ENCODE assay signal across 34 mouse cellular contexts in the genomic region with DNA sequence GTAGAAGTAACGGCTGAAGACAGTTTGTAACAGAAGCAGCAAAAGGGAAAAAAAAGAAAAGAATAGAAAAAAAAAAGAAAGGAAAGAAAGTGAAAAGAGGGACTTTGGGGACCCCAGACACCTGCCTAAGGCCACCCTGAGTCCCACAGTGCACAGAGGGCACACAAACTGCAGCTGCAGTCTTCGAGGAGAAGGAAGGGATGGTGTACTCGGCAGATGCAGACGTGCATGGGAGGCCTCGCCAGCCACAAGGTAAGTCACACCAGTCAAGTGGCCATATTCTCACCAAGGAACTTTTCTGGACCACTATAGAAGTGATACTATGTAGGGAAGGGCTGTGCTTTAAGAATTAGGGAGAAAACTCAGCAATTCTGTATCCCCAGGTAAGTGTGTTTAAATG. TPM values are rescaled to one million over a fixed set of nuclear protein-coding genes. Genes with fewer than 3 reads are reported as not detected.
DNase-seq lines count a peak whose midpoint lies in the region; ATAC-seq and TF ChIP-seq lines count a peak whose summit lies in the region.
"Had no signal": no experiment of that assay in that cellular context is flagged by ENCODE, and none has a peak within 500 bp of the region (broad histone marks: within the 10 kb centered on the region; RNA-seq: fewer than 3 reads in every experiment).

A gene (plus strand): TSS at position 139 of the 400 bp plus-strand sequence.

- no peaks in the 10 kb centered on the region for H3K27me3 ChIP-seq in heart, postnatal 0 days (ENCODE audit: control insufficient read depth, insufficient read depth, low read length)
- no peaks in the 10 kb centered on the region for H3K27me3 ChIP-seq in forebrain, postnatal 0 days (ENCODE audit: insufficient read depth, low read length)
- H3K27me3 ChIP-seq: embryonic facial prominence, embryonic 15.5 days; forebrain, embryonic 13.5 days; heart, embryonic 12.5 days; stomach, embryonic 15.5 days had no signal

- H3K36me3 ChIP-seq in heart, postnatal 0 days (replicated peaks; ENCODE audit: control insufficient read depth, insufficient read depth, low read length), result no peaks in the 10 kb centered on the region
- no peaks in the 10 kb centered on the region for H3K36me3 ChIP-seq in forebrain, postnatal 0 days (ENCODE audit: insufficient read depth)
- H3K36me3 ChIP-seq: embryonic facial prominence, embryonic 10.5 days; embryonic facial prominence, embryonic 15.5 days; G1E; heart, embryonic 12.5 days; liver, embryonic 12.5 days; stomach, embryonic 15.5 days had no signal

- peak within 1 kb of the TSS; percentile 13; the same call in 1 of the 2 replicates for H3K4me2 ChIP-seq in heart, postnatal 0 days (ENCODE audit: low read depth, low read length)
- H3K4me2 ChIP-seq in forebrain, postnatal 0 days (ENCODE audit: low read depth), result no peak within 1 kb of the TSS
- H3K4me2 ChIP-seq: embryonic facial prominence, embryonic 15.5 days; forebrain, embryonic 13.5 days; heart, embryonic 12.5 days; liver, embryonic 12.5 days; midbrain, embryonic 11.5 days; stomach, embryonic 15.5 days had no signal

- no peaks in the 10 kb centered on the region for H3K4me1 ChIP-seq in heart, postnatal 0 days (ENCODE audit: control insufficient read depth, insufficient read depth)
- H3K4me1 ChIP-seq in forebrain, postnatal 0 days (ENCODE audit: insufficient read depth), result no peaks in the 10 kb centered on the region
- H3K4me1 ChIP-seq: embryonic facial prominence, embryonic 10.5 days; embryonic facial prominence, embryonic 15.5 days; forebrain, embryonic 13.5 days; liver, embryonic 12.5 days; stomach, embryonic 15.5 days had no signal

- ATAC-seq in heart, postnatal 0 days (ENCODE audit: insufficient read depth, low read depth), result no peak
- no peak for ATAC-seq in forebrain, postnatal 0 days
- ATAC-seq: forebrain, embryonic 13.5 days; hindbrain, embryonic 16.5 days; liver, embryonic 12.5 days; liver, postnatal 0 days; midbrain, embryonic 16.5 days had no signal

- intact Hi-C loops in heart, postnatal 25 days (cut with DNase I), result loop anchor here (5.0 kb wide), 1 partner anchor 222 kb away; no protein-coding TSS in a partner anchor

- 71% methylated on average over 5 of the region's 5 CpGs for WGBS in heart, postnatal 0 days
- WGBS in forebrain, postnatal 0 days, result 88% methylated on average over 5 of the region's 5 CpGs

- peak within 1 kb of the TSS; percentile 24; the same call in 1 of the 2 replicates for H3K4me3 ChIP-seq in heart, postnatal 0 days (ENCODE audit: low read depth, low read length)
- H3K4me3 ChIP-seq in forebrain, postnatal 0 days (ENCODE audit: low read depth, low read length), result no peak within 1 kb of the TSS
- H3K4me3 ChIP-seq: embryonic facial prominence, embryonic 10.5 days; embryonic facial prominence, embryonic 15.5 days; forebrain, embryonic 13.5 days; heart, embryonic 12.5 days; liver, embryonic 12.5 days; stomach, embryonic 15.5 days had no signal

- TF ChIP-seq CTCF in heart, postnatal 0 days (IDR thresholded peaks at IDR 0.05; ENCODE audit: low read depth), result no peak
- no peak for TF ChIP-seq CTCF in forebrain, postnatal 0 days (IDR thresholded peaks at IDR 0.05; ENCODE audit: low read depth)

- no peak within 1 kb of the TSS; the same call in 1 of the 2 replicates for H3K27ac ChIP-seq in heart, postnatal 0 days (ENCODE audit: low read depth)
- no peak within 1 kb of the TSS for H3K27ac ChIP-seq in forebrain, postnatal 0 days (ENCODE audit: low read depth, low read length)
- H3K27ac ChIP-seq: embryonic facial prominence, embryonic 10.5 days; embryonic facial prominence, embryonic 15.5 days; forebrain, embryonic 13.5 days; liver, embryonic 12.5 days; stomach, embryonic 15.5 days had no signal

- no peak within 1 kb of the TSS; the same call in 1 of the 2 replicates for H3K9ac ChIP-seq in heart, postnatal 0 days (replicated peaks; ENCODE audit: low read depth, low read length)
- no peak within 1 kb of the TSS for H3K9ac ChIP-seq in forebrain, postnatal 0 days
- H3K9ac ChIP-seq: embryonic facial prominence, embryonic 15.5 days; forebrain, embryonic 13.5 days; heart, embryonic 12.5 days; liver, embryonic 12.5 days; liver, postnatal 0 days; stomach, embryonic 15.5 days had no signal

- TF ChIP-seq EP300 in heart, postnatal 0 days (IDR thresholded peaks at IDR 0.05; ENCODE audit: low read depth), result no peak

- no peak for DNase-seq in heart, postnatal 0 days (ENCODE audit: low spot score)
- DNase-seq in heart, postnatal 25 days (ENCODE audit: low spot score), result no peak
- DNase-seq in thymus, adult 18-20 months, result peak; percentile 59 to 72
- peak; percentile 81 for DNase-seq in thymus, postnatal 14 days
- no peak for DNase-seq in forebrain, postnatal 0 days
- DNase-seq in kidney, postnatal 36 days, result no peak
- DNase-seq: adrenal gland, adult 8-10 months; cerebellum, adult 8-10 months; cerebellum, postnatal 25 days; heart, adult 18-20 months; heart, postnatal 14 days; kidney, adult 2 months; kidney, postnatal 4 days; left cerebral cortex, postnatal 4 days; liver, postnatal 0 days; lung, postnatal 36 days had no signal

- no peaks in the 10 kb centered on the region for H3K9me3 ChIP-seq in heart, postnatal 0 days (replicated peaks; ENCODE audit: control insufficient read depth, low read length)
- H3K9me3 ChIP-seq in forebrain, postnatal 0 days (ENCODE audit: low read length), result no peaks in the 10 kb centered on the region
- H3K9me3 ChIP-seq: embryonic facial prominence, embryonic 10.5 days; embryonic facial prominence, embryonic 15.5 days; forebrain, embryonic 13.5 days; G1E; heart, embryonic 12.5 days; liver, embryonic 12.5 days; stomach, embryonic 15.5 days had no signal

RNA-seq across cellular contexts. Expression of the gene that starts here (rescaled TPM):
- 6.9 and 21.2 TPM in 2 replicates for total RNA-seq in heart, postnatal 0 days (2014; rRNA removed; ENCODE audit: low replicate concordance)
- not detected in 2 replicates for polyA plus RNA-seq in heart, postnatal 0 days (2015; fragmentation: Nextera tagmentation; extraction: Ambion mirVana)
- under 1 TPM in 1 of 2 experiments, not detected in 1; 0.22 TPM for total RNA-seq in heart, postnatal 25 days (2021)
- total RNA-seq in forebrain, postnatal 0 days (2014; rRNA removed), result 0.52 TPM in 1 of 2 replicates, not detected in the other
- not detected in 2 replicates for polyA plus RNA-seq in forebrain, postnatal 0 days (2015; fragmentation: Nextera tagmentation; extraction: Ambion mirVana)
- total RNA-seq: adrenal gland, adult 8-10 months; CH12.LX; heart, adult 18-20 months; layer of hippocampus, adult 8-10 months; layer of hippocampus, postnatal 25 days; left cerebral cortex, postnatal 4 days; megakaryocyte, adult 5-6 weeks; neutrophil, adult 5-6 weeks had no signal
- polyA plus RNA-seq: C2C12; embryonic facial prominence, embryonic 15.5 days; forebrain, embryonic 13.5 days; frontal cortex, adult 2 months; G1E; hindbrain, embryonic 16.5 days; intestine, embryonic 14.5 days; kidney, adult 2 months; liver, embryonic 12.5 days; liver, postnatal 0 days; midbrain, embryonic 11.5 days; midbrain, embryonic 16.5 days; stomach, embryonic 15.5 days had no signal

Comparison
In these comparisons a context has a peak if more than half of its experiments do, and no peak if none do; other contexts are left out.
1. DNase-seq: peak in thymus, adult 18-20 months (2 of 2) and thymus, postnatal 14 days (single experiment); none in heart, postnatal 0 days (single experiment), heart, postnatal 25 days (single experiment), forebrain, postnatal 0 days (single experiment) and kidney, postnatal 36 days (0 of 2).